17 mouse cellular contexts compared by ENCODE assay signal in genomic region chr17:34021539-34022413, GRCm38 (mm10). TPM values are rescaled to one million over a fixed set of nuclear protein-coding genes. Genes with fewer than 3 reads are reported as not detected.
A peak's percentile ranks its signal among the peaks of the same experiment; 100 is the strongest.
DNase-seq lines count a peak whose midpoint lies in the region; ATAC-seq and TF ChIP-seq lines count a peak whose summit lies in the region.
"Had no signal": no experiment of that assay in that cellular context is flagged by ENCODE, and none has a peak within 500 bp of the region (broad histone marks: within the 10 kb centered on the region; RNA-seq: fewer than 3 reads in every experiment).

No protein-coding gene starts in this region.

- no peak for TF ChIP-seq CTCF in lung, adult 2 months (IDR thresholded peaks at IDR 0.05; ENCODE audit: insufficient read depth, low read length)
- TF ChIP-seq CTCF in stomach, postnatal 0 days (IDR thresholded peaks at IDR 0.05; ENCODE audit: low read depth): no peak

- H3K4me1 ChIP-seq in forebrain, embryonic 11.5 days (replicated peaks; ENCODE audit: control insufficient read depth, insufficient read depth, low read length): peaks cover 17% of the 10 kb centered on the region
- peaks cover 35% of the 10 kb centered on the region for H3K4me1 ChIP-seq in forebrain, embryonic 13.5 days
- peaks cover 10% of the 10 kb centered on the region; the same call in 1 of the 2 replicates for H3K4me1 ChIP-seq in lung, adult 2 months (ENCODE audit: control insufficient read depth, insufficient read depth, low read length)
- H3K4me1 ChIP-seq in stomach, postnatal 0 days (replicated peaks; ENCODE audit: control insufficient read depth, insufficient read depth): no peaks in the 10 kb centered on the region; the same call in 1 of the 2 replicates

- peaks cover 22% of the 10 kb centered on the region for H3K36me3 ChIP-seq in forebrain, embryonic 11.5 days (ENCODE audit: control insufficient read depth, insufficient read depth, low read length)
- peaks cover 45% of the 10 kb centered on the region for H3K36me3 ChIP-seq in forebrain, embryonic 13.5 days (ENCODE audit: poor library complexity, severe bottlenecking)
- H3K36me3 ChIP-seq in stomach, postnatal 0 days (ENCODE audit: control insufficient read depth, insufficient read depth, low read length): peaks cover 2% of the 10 kb centered on the region; the same call in 1 of the 2 replicates

- no peak overlapping the region for H3K27ac ChIP-seq in forebrain, embryonic 11.5 days (ENCODE audit: low read depth, low read length)
- H3K27ac ChIP-seq in forebrain, embryonic 13.5 days: no peak overlapping the region
- H3K27ac ChIP-seq in stomach, postnatal 0 days (replicated peaks): no peak overlapping the region
- H3K27ac ChIP-seq: embryonic facial prominence, embryonic 15.5 days; forebrain, embryonic 15.5 days; heart, embryonic 13.5 days; stomach, embryonic 15.5 days had no signal

- no peak for TF ChIP-seq EP300 in stomach, postnatal 0 days (optimal IDR thresholded peaks at IDR 0.05)

- ATAC-seq in forebrain, embryonic 11.5 days (replicated peaks; ENCODE audit: low FRiP score): no peak
- no peak for ATAC-seq in forebrain, embryonic 13.5 days
- ATAC-seq in stomach, postnatal 0 days (ENCODE audit: low FRiP score, low TSS enrichment): no peak
- ATAC-seq: forebrain, embryonic 15.5 days; inflammation-experienced regulatory T-cells, adult 6 months had no signal

- peak; percentile 27 to 31 for DNase-seq in adrenal gland, adult (ENCODE audit: inconsistent age in 2 of 2, low spot score in 1 of 2)
- no peak for DNase-seq in adrenal gland, adult 8-10 months
- peak; percentile 54 for DNase-seq in forebrain, embryonic 11.5 days (ENCODE audit: low spot score)
- peak; percentile 16 for DNase-seq in lung, postnatal 10 days
- no peak for DNase-seq in lung, adult 2 months
- DNase-seq in stomach, postnatal 0 days (ENCODE audit: low spot score): peak; percentile 17
- no peak for DNase-seq in spleen, adult 18-20 months
- DNase-seq: gastrocnemius, postnatal 14 days; layer of hippocampus, adult 9-11 months; thymus, postnatal 4 days had no signal

- no peaks in the 10 kb centered on the region for H3K27me3 ChIP-seq in forebrain, embryonic 11.5 days (ENCODE audit: control insufficient read depth, insufficient read depth, low read length)
- H3K27me3 ChIP-seq in forebrain, embryonic 13.5 days: no peaks in the 10 kb centered on the region
- no peaks in the 10 kb centered on the region for H3K27me3 ChIP-seq in stomach, postnatal 0 days (ENCODE audit: control insufficient read depth, insufficient read depth, low read length)
- H3K27me3 ChIP-seq: CH12.LX; embryonic facial prominence, embryonic 15.5 days; forebrain, embryonic 15.5 days; heart, embryonic 13.5 days; stomach, embryonic 15.5 days had no signal

- TF ChIP-seq POLR2A in lung, adult 2 months (IDR thresholded peaks at IDR 0.05; ENCODE audit: borderline replicate concordance, extremely low read depth, low read depth, low read length): no peak

- H3K9me3 ChIP-seq in forebrain, embryonic 11.5 days (ENCODE audit: control insufficient read depth, low read length): peaks cover 6% of the 10 kb centered on the region; the same call in 1 of the 2 replicates
- 0 out of 2 replicates have a peak, but pooled peaks cover 4% of the 10 kb centered on the region for H3K9me3 ChIP-seq in forebrain, embryonic 13.5 days (replicated peaks)
- H3K9me3 ChIP-seq in stomach, postnatal 0 days (ENCODE audit: control insufficient read depth, low read length): no peaks in the 10 kb centered on the region
- H3K9me3 ChIP-seq: embryonic facial prominence, embryonic 15.5 days; forebrain, embryonic 15.5 days; stomach, embryonic 15.5 days had no signal

- H3K4me2 ChIP-seq in forebrain, embryonic 11.5 days (ENCODE audit: low read depth, low read length, severe bottlenecking): no peak overlapping the region
- H3K4me2 ChIP-seq in forebrain, embryonic 13.5 days: no peak overlapping the region
- H3K4me2 ChIP-seq in stomach, postnatal 0 days (replicated peaks; ENCODE audit: low read depth): no peak overlapping the region
- H3K4me2 ChIP-seq: embryonic facial prominence, embryonic 15.5 days; forebrain, embryonic 15.5 days; heart, embryonic 13.5 days; stomach, embryonic 15.5 days had no signal

- H3K9ac ChIP-seq in forebrain, embryonic 11.5 days (ENCODE audit: low read length): no peak overlapping the region
- H3K9ac ChIP-seq in forebrain, embryonic 13.5 days: no peak overlapping the region
- no peak overlapping the region for H3K9ac ChIP-seq in stomach, postnatal 0 days (ENCODE audit: low read length)
- H3K9ac ChIP-seq: embryonic facial prominence, embryonic 15.5 days; forebrain, embryonic 15.5 days; heart, embryonic 13.5 days; stomach, embryonic 15.5 days had no signal

- WGBS in forebrain, embryonic 11.5 days: 96% methylated on average over 23 of the region's 23 CpGs
- WGBS in forebrain, embryonic 13.5 days: 95% methylated on average over 22 of the region's 23 CpGs
- 94% methylated on average over 23 of the region's 23 CpGs for WGBS in lung, adult 2 months
- 95% methylated on average over 23 of the region's 23 CpGs for WGBS in stomach, postnatal 0 days

- H3K4me3 ChIP-seq in forebrain, embryonic 11.5 days (ENCODE audit: low read depth, low read length): no peak overlapping the region
- H3K4me3 ChIP-seq in forebrain, embryonic 13.5 days: no peak overlapping the region
- no peak overlapping the region for H3K4me3 ChIP-seq in lung, adult 2 months (replicated peaks; ENCODE audit: extremely low read depth, low read depth, low read length)
- no peak overlapping the region for H3K4me3 ChIP-seq in stomach, postnatal 0 days (ENCODE audit: low read depth, low read length)
- H3K4me3 ChIP-seq: embryonic facial prominence, embryonic 15.5 days; forebrain, embryonic 15.5 days; heart, embryonic 13.5 days; stomach, embryonic 15.5 days had no signal

RNA-seq across cellular contexts. Expression of gene Ring1, which starts 2.7 kb away (rescaled TPM):
- 10 to 100 TPM; 42.7 to 84.4 (median 60.7) TPM for total RNA-seq in adrenal gland, adult 8-10 months (2022)
- 7.5 and 8.3 TPM in 2 replicates for polyA plus RNA-seq in forebrain, embryonic 11.5 days (2014; fragmentation: Nextera tagmentation; extraction: Ambion mirVana)
- 12.4 and 15.3 TPM in 2 replicates for polyA plus RNA-seq in forebrain, embryonic 13.5 days (2015; fragmentation: Nextera tagmentation; extraction: Ambion mirVana)
- 40.7 and 53.6 TPM in 2 replicates for polyA plus RNA-seq in lung, adult 2 months (2012; rRNA removed)
- 13.3 and 14.6 TPM in 2 replicates for polyA plus RNA-seq in stomach, postnatal 0 days (2015; fragmentation: Nextera tagmentation; extraction: Ambion mirVana)

RNA-seq across cellular contexts. Expression of gene H2-Ke6, which starts 6.1 kb away (rescaled TPM):
- 100 to 1,000 TPM; 249 to 289 (median 271) TPM for total RNA-seq in adrenal gland, adult 8-10 months (2022)
- polyA plus RNA-seq in forebrain, embryonic 11.5 days (2014; fragmentation: Nextera tagmentation; extraction: Ambion mirVana): 81.7 and 101 TPM in 2 replicates
- polyA plus RNA-seq in forebrain, embryonic 13.5 days (2015; fragmentation: Nextera tagmentation; extraction: Ambion mirVana): 76.0 and 88.0 TPM in 2 replicates
- polyA plus RNA-seq in lung, adult 2 months (2012; rRNA removed): 91.2 and 130 TPM in 2 replicates
- 37.6 and 42.4 TPM in 2 replicates for polyA plus RNA-seq in stomach, postnatal 0 days (2015; fragmentation: Nextera tagmentation; extraction: Ambion mirVana)

RNA-seq across cellular contexts. Expression of gene Slc39a7, which starts 9.7 kb away (rescaled TPM):
- total RNA-seq in adrenal gland, adult 8-10 months (2022): 100 to 1,000 TPM; 176 to 248 (median 200) TPM
- 99.6 and 104 TPM in 2 replicates for polyA plus RNA-seq in forebrain, embryonic 11.5 days (2014; fragmentation: Nextera tagmentation; extraction: Ambion mirVana)
- polyA plus RNA-seq in forebrain, embryonic 13.5 days (2015; fragmentation: Nextera tagmentation; extraction: Ambion mirVana): 139 and 159 TPM in 2 replicates
- 161 and 183 TPM in 2 replicates for polyA plus RNA-seq in lung, adult 2 months (2012; rRNA removed)
- polyA plus RNA-seq in stomach, postnatal 0 days (2015; fragmentation: Nextera tagmentation; extraction: Ambion mirVana): 114 and 118 TPM in 2 replicates

RNA-seq across cellular contexts. Expression of gene Rxrb, which starts 9.8 kb away (rescaled TPM):
- 10 to 100 TPM; 54.8 to 70.9 (median 62.7) TPM for total RNA-seq in adrenal gland, adult 8-10 months (2022)
- polyA plus RNA-seq in forebrain, embryonic 11.5 days (2014; fragmentation: Nextera tagmentation; extraction: Ambion mirVana): 32.8 and 40.3 TPM in 2 replicates
- 52.6 and 57.1 TPM in 2 replicates for polyA plus RNA-seq in forebrain, embryonic 13.5 days (2015; fragmentation: Nextera tagmentation; extraction: Ambion mirVana)
- polyA plus RNA-seq in lung, adult 2 months (2012; rRNA removed): 63.2 and 79.8 TPM in 2 replicates
- 25.0 and 26.9 TPM in 2 replicates for polyA plus RNA-seq in stomach, postnatal 0 days (2015; fragmentation: Nextera tagmentation; extraction: Ambion mirVana)

RNA-seq across cellular contexts. Expression of gene Col11a2, which starts 17.5 kb away (rescaled TPM):
- 1 to 10 TPM in 3 of 4 experiments, under 1 TPM in 1; 0.55 to 1.7 (median 1.4) TPM for total RNA-seq in adrenal gland, adult 8-10 months (2022)
- polyA plus RNA-seq in forebrain, embryonic 11.5 days (2014; fragmentation: Nextera tagmentation; extraction: Ambion mirVana): 1.3 and 1.7 TPM in 2 replicates
- polyA plus RNA-seq in forebrain, embryonic 13.5 days (2015; fragmentation: Nextera tagmentation; extraction: Ambion mirVana): 0.80 and 1.3 TPM in 2 replicates
- 1.0 and 1.3 TPM in 2 replicates for polyA plus RNA-seq in lung, adult 2 months (2012; rRNA removed)
- polyA plus RNA-seq in stomach, postnatal 0 days (2015; fragmentation: Nextera tagmentation; extraction: Ambion mirVana): 0.18 and 0.29 TPM in 2 replicates

Comparison
In these comparisons a context has a peak if more than half of its experiments do, and no peak if none do; other contexts are left out.
1. DNase-seq: peak in adrenal gland, adult (2 of 2), forebrain, embryonic 11.5 days (single experiment), lung, postnatal 10 days (single experiment) and stomach, postnatal 0 days (single experiment); none in adrenal gland, adult 8-10 months (single experiment), lung, adult 2 months (single experiment) and spleen, adult 18-20 months (0 of 2).